Mouse (Mus musculus) left cerebral cortex, adult 2 months (tissue): ENCODE data around the gene 1700023F06Rik. TPM values are rescaled to one million over a fixed set of nuclear protein-coding genes. Genes with fewer than 3 reads are reported as not detected.
A peak's percentile ranks its signal among the peaks of the same experiment; 100 is the strongest.

Experiments
- DNase-seq, 2 experiments: peaks; one replicate each; pipeline ENCODE4 v3.0.0; 2021 to 2022; ENCODE audit warnings: low spot score in 2 of 2, mixed read lengths in 1 of 2; ENCODE audit errors: extremely low spot score in 1 of 2
- H3K27ac ChIP-seq: fragments of 200-600 bp; 2 replicates; pipeline ENCODE4 v1.8.1; 2022
- H3K4me3 ChIP-seq: fragments of 200-600 bp; 2 replicates; pipeline ENCODE4 v1.8.1; 2022
- CTCF ChIP-seq: fragments of 200-600 bp; IDR thresholded peaks from 2 replicates; pipeline ENCODE4 v1.8.1; 2022; ENCODE audit warnings: antibody characterized with exemption, mild to moderate bottlenecking, moderate library complexity
- intact Hi-C: fragments of 180-260 bp; cut with DNase I; formaldehyde crosslinking; loops from one replicate; pipeline ENCODE4 v1.15.1; 2025
- total RNA-seq, 2 experiments: library from RNA; stranded (reverse); gene quantifications; 2 replicates each; pipeline ENCODE4 v1.2.3; 2021

The 1700023F06Rik gene
- total RNA-seq, 2 experiments from 2014 or later = 2.2 to 2.7 TPM

DNA sequence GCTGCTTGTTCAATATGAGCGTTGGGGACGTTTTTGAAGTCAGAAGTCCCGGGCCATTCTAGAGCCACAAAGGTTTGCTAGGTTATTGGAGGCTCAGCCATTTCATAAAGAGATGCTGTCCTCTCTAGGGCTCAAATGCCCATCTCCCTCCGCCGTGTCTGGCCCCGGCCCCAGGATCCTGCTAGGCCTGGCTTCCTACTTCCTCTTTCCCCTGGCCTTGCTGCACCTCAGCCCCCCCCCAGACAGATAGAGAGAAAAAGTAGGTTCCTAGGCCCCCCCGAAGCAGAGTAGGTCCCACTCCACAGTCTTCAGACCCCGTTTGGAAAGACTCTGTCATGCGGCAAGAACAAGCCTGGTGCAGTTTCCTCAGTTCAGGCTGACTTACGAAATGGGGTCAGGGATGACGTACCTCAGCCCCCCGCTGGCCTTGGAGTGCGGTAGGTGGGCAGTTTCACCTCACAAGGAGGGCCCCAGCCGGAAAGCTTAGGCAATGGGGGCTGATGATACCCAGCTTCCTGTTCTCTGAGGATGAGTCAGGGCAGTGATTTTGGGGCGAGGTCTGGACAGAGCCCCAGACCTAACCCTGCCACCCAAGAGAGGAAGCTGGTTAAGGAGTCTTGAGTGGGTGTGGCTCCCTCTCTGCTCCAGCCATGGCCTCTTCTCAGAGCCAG is 30.4 kb downstream of the 1700023F06Rik start:
- DNase-seq = no peak
- Histone ChIP-seq H3K27ac (no peak overlapping the region), H3K4me3 (no peak overlapping the region)
- TF ChIP-seq CTCF = no peak
- intact Hi-C loops = no loop called here

DNA sequence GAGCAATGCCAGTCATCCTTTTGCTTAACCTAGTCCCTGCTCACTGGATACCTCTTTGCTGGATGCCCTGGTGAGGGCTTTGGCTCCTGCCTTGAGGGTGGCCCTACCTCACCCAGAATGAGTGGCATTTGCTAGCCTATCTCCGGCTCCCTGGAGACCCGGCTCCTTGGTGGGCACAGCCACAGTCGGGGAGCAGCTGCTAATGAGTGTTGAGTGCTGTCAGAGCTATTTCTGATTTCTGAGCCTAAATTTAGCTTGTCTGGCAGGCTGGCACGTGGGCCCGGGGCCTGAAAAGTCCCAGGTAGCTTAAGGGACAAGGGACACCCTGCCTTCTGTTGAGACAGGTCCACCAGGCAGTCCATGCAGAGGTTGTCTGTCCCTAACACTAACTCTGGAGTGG is 31.1 kb downstream of the 1700023F06Rik start:
- no peak for TF ChIP-seq CTCF
- intact Hi-C loops = no loop called here
- Histone ChIP-seq H3K27ac (no peak overlapping the region), H3K4me3 (no peak overlapping the region)
- DNase-seq = no peak

DNA sequence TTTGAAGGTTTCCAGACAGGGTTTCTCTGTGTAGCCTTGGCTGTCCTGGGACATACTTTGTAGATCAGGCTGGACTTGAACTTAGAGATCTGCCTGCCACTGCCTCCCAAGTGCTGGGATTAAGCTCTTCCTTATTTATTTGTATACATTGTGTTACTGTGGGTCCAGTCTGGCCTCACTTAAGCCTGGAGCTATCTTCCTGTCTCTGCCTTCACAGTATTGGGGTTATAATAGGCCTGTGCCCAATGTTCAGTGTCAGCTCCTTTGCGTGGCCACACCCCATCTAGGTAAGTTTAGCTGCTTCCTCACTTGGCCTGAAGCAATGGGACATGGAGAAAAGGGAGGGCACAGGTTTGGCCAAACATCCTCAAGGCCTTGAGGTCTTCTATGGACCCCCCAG is 31.8 kb downstream of the 1700023F06Rik start:
- Histone ChIP-seq H3K27ac (no peak overlapping the region), H3K4me3 (no peak overlapping the region)
- intact Hi-C loops = no loop called here
- no peak for TF ChIP-seq CTCF
- no peak for DNase-seq

DNA sequence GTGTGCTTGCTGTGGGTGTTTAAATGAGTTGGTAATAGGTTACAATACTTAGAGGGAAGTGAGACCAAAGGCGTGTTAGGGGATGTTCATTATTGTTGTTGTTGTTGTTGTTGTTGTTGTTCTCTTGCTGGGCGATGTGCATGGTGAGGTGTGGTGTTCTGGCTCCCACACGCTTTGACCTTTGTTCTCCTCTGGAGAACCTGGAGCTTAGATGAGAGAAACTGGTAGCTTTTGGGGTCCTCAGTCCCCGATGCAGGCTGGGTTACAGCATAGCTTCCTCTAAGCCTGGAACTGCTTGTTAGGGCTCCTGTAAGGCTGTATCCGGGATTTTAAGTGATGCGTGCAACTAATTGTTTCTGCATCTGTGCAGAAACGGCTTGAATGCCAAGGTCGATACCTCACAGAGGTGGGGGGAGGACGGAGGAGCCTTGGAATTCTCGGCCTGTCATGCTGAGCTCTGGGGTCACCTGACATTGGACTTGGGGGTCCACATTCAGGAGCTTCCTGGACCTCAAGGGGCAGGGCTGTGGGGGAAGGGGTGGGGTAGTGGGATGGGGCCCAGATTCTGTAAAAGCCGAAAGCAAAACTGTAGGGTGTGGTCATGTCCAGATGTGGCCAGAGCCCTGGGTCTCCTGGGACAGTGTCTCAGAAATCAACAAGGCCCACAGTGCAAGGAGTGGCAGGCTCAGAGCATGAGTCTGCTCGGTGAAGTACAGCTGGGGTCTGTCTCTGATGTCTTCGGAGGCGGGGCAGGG is 32.5 kb downstream of the 1700023F06Rik start:
- intact Hi-C loops = no loop called here
- no peak for DNase-seq
- no peak overlapping the region for H3K27ac ChIP-seq
- H3K4me3 ChIP-seq = no peak overlapping the region
- no peak for TF ChIP-seq CTCF

DNA sequence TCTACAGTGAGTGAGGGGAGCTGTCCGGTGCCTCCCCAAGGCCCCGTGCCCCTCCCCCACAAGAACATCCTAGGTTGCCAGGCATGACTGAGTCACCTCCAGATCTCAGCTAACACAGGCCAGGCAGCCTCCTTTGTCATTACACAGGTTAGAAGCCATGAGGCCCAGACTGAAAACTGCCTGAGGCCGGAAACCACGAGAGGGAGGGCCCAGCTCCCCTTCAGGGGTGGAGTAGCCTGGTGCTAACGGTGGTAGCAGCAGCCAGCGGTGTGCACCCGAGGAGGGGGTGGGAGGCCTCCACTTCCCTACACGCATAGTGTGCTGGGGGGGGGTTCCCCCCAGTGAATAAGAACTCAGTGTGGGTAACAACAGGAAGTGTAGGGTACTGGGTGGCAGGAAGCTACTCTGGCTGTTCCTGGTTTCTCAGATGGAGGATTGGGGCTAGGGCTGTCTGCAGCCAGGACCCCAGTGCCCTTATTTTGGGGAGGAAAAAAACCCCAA is 33.4 kb downstream of the 1700023F06Rik start:
- Histone ChIP-seq H3K27ac (no peak overlapping the region), H3K4me3 (no peak overlapping the region)
- TF ChIP-seq CTCF = no peak
- DNase-seq = peak in 1 of 2 experiments; percentile 15
- intact Hi-C loops = loop anchor here (5.0 kb wide), 1 partner anchor 92 kb away; the partner anchor contains the start of gene Map3k14

DNA sequence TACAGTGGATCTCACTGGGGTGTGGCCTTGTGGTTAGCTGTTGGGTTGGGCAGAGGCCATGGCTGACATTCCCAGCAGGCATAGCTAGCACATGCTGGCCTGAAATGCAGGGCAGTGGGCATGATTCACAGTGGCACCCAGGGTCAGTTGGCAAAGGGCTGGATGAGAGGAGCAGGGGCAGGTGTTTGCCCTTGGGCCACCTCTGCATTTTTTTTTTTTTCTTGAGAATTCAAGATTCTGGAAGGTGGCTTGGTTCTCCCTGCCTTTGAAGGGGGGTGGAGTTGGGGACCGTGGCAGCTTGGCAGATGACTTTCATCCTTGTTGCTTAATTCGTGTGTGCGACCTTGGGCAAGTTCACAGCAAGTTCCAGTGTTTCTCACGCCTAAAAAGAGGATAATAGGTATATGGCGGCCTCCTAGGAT is 33.9 kb downstream of the 1700023F06Rik start:
- intact Hi-C loops = loop anchor here (5.0 kb wide), 1 partner anchor 93 kb away; the partner anchor contains the start of gene Map3k14
- TF ChIP-seq CTCF = no peak
- H3K27ac ChIP-seq = no peak overlapping the region; the same call in 1 of the 2 replicates
- no peak overlapping the region for H3K4me3 ChIP-seq
- DNase-seq = peak in 1 of 2 experiments; percentile 7

DNA sequence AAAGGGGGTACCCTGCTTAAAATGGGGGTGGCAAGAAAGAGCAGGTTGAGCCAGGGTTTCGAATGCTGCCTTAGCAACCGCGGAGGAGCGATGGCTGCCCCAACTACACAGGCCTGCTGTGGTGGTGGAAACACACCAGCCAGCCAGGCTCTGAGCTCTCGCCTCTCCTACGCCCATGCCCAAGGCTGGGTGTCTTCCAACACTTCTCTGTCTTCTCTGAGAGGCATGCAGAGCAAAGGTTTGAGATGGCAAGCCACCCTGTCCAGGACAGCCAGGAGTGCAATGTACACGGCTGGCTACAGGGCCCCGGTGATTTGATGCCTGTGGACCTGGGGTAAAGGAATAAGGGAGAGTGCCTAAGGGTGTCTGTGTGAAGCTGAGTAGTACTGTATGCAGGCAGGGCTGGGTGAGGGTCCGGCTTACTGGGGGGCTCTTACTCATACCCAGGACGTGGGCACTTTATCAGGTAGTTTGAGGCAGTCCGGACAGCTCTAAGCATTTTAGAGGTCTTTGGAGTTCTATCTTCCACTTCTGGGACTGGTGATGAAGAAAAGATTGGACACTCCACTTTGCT is 34.5 kb downstream of the 1700023F06Rik start:
- intact Hi-C loops = loop anchor here (5.0 kb wide), 1 partner anchor 93 kb away; the partner anchor contains the start of gene Map3k14
- no peak for TF ChIP-seq CTCF
- peak in 1 of 2 experiments; percentile 35 for DNase-seq
- 0 out of 2 replicates have a peak overlapping the region, but pooled peaks have one; percentile 15 for H3K4me3 ChIP-seq
- peak overlapping the region; percentile 95 for H3K27ac ChIP-seq

DNA sequence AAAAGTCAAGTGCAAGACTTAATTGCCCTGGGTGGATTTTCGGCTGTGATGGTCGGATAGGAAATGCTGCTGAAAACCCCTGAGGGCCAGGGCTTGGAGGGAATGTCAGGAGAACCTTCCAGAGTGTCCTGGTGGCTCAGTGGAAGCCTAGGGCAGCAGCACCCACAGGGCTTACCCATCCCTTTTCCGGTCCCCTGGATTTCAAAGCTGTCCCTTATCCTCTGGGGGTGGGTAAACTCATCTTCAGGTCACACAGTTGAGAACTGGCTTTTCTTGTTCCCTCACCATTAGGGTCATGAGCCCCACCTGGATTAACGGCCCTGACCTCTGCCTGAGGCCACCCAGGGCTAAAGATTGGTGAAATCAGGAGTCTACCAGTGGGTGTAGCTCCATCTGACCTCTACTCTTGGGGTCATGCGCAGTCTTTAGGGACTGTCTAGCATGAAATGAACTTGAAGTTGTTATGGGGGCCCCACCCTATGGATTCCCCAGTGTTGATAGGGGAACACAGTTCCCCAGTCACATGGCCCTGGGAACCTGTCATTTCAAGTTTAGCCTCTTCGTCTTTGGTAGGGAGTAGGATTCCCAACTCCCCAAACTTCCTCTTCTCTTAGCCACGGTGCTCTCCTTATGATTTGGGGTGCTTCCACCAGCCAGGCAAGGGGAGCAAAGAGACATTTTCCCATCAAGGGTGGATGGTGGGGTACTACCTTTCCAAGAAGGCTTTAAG is 35.2 kb downstream of the 1700023F06Rik start:
- intact Hi-C loops = loop anchor here (5.0 kb wide), 1 partner anchor 94 kb away; the partner anchor contains the start of gene Map3k14

DNA sequence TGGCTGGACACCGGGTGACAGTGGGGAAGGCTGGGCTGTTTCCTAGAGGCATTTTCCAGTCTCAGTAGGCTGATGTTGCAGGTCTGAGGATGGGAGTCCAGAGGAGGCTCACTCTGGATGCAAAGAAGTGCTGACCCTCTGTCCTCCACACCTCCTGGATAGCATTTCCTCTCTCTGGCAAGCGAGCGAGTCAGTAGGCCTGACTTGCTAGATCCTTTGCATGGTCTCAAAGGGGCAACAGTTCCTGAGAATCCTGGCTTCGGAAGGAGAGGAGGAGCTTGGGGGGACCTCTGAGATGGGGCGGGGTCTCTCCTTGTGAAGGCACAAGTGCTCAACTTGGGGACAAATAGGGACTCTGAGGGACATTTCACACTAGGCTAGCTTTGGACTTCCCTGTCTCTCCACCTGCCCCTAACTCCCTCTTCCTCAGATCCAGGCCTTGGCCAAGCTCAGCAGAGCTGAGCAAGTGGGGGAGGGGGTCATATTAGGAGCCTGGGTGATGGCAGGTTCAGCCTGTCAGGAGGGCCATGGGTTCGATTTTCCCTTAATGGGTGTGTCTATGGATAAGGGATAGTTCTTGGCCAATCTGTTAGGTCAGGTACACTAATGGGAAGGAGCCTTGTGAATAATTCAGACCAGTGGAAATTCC is 35.8 kb downstream of the 1700023F06Rik start:
- DNase-seq = peak in 1 of 2 experiments; percentile 7
- Histone ChIP-seq H3K27ac (peak overlapping the region; percentile 95), H3K4me3 (peak overlapping the region; percentile 85)
- TF ChIP-seq CTCF = no peak
- intact Hi-C loops = loop anchor here (5.0 kb wide), 1 partner anchor 95 kb away; the partner anchor contains the start of gene Map3k14

More for the DNA sequence above, 35.2 kb downstream of the 1700023F06Rik start:
- TF ChIP-seq CTCF = no peak
- DNase-seq = peak in 1 of 2 experiments; percentile 7
- Histone ChIP-seq H3K4me3 (0 out of 2 replicates have a peak overlapping the region, but pooled peaks have one; percentile 85), H3K27ac (peak overlapping the region; percentile 95)

DNA sequence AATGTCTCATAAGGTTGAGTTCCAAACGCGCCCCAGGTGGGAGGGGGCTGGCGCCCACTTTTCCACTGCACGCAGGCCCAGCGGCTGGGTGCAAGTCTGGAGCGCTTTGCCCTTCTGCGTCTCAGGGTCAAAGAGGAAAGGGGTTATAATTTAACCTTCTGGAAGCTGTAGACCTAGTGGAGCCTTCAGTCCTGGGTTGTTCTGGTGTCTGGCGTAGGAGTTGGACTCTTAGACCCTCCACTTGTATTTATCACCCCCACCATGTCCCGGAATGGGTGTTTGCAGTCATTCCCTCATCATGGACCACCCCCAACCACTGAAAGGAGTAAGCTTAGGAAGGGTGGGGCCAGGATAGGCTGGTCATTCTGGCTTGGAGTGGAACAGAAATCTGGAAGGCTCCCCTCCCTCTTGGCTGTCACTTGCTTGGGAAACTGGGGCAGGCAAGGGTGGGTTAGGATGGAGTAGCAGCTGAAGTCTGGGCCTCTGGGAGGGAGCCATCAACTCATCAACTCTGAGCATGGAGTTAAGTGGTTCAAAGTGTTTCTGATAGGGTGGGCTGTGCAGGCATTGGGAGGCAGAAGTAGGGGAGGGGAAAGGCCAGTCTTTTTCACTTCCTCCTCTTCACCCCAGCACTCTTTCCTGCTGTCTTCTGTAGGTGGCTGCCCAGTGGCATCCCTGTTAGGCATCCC is 36.5 kb downstream of the 1700023F06Rik start:
- TF ChIP-seq CTCF = no peak
- Histone ChIP-seq H3K27ac (peak overlapping the region; percentile 95), H3K4me3 (peak overlapping the region; percentile 85)
- intact Hi-C loops = loop anchor here (2.0 to 5.0 kb wide), 3 partner anchors 13 to 95 kb away; partner anchors contain the start of gene Map3k14
- DNase-seq = peak in 1 of 2 experiments; percentile 10
